Mouse (Mus musculus): ENCODE measurements around the gene Selenoh.

The Selenoh gene

GRCm38 (mm10) chr2:84626366-84626975 lies 44.1 kb downstream of the Selenoh start:
- DNase-seq, result no peak

- no peak for DNase-seq
Observed at GRCm38 (mm10) chr2:84624201-84624600, 46.4 kb downstream of the Selenoh start.

- DNase-seq, result no peak
Observed at GRCm38 (mm10) chr2:84623428-84624119, 47.0 kb downstream of the Selenoh start.

- DNase-seq, result no peak
Observed at GRCm38 (mm10) chr2:84622668-84623067, 47.9 kb downstream of the Selenoh start.

- no peak for DNase-seq
Observed at GRCm38 (mm10) chr2:84619646-84620340, 50.8 kb downstream of the Selenoh start.

All from thymus, postnatal 36 days (tissue).